Mouse (Mus musculus) lung, postnatal 0 days (tissue): ENCODE measurements around the gene Mvd. TPM values are rescaled to one million over a fixed set of nuclear protein-coding genes. Genes with fewer than 3 reads are reported as not detected.

Source experiments
- ATAC-seq: fragments of 200-750 bp; cut with Nextera tagmentation; 2 replicates; pipeline ENCODE4 v1.8.0; 2017; ENCODE audit warnings: moderate library complexity
- DNase-seq: peaks from one replicate; pipeline ENCODE4 v3.0.0-alpha.2; 2016; ENCODE audit warnings: low spot score
- H3K27ac ChIP-seq: fragments of 300-500 bp; sonication (generic); 2 replicates; pipeline ENCODE4 v1.5.1; 2014; ENCODE audit warnings: antibody characterized with exemption, mild to moderate bottlenecking, low read length, mixed read lengths
- H3K27me3 ChIP-seq: fragments of 300-500 bp; sonication (generic); replicated peaks from 2 replicates; pipeline ENCODE4 v1.6.1; 2014; ENCODE audit warnings: low read length, mixed read lengths; ENCODE audit not compliant: insufficient read depth
- H3K36me3 ChIP-seq: fragments of 300-500 bp; sonication (generic); 2 replicates; pipeline ENCODE4 v1.6.1; 2014; ENCODE audit warnings: low read length, mixed read lengths; ENCODE audit not compliant: insufficient read depth
- H3K4me1 ChIP-seq: fragments of 300-500 bp; sonication (generic); 2 replicates; pipeline ENCODE4 v1.6.1; 2014; ENCODE audit warnings: antibody characterized with exemption, low read depth, low read length, mixed read lengths; ENCODE audit not compliant: insufficient read depth
- H3K4me2 ChIP-seq: fragments of 300-500 bp; sonication (generic); replicated peaks from 2 replicates; pipeline ENCODE4 v1.6.1; 2014; ENCODE audit warnings: low read depth, mild to moderate bottlenecking, low read length, moderate library complexity, mixed read lengths
- H3K4me3 ChIP-seq: fragments of 300-500 bp; sonication (generic); 2 replicates; pipeline ENCODE4 v1.5.1; 2014; ENCODE audit warnings: low read depth, low read length
- H3K9ac ChIP-seq: fragments of 300-500 bp; sonication (generic); replicated peaks from 2 replicates; pipeline ENCODE4 v1.6.1; 2014; ENCODE audit warnings: low read depth, mild to moderate bottlenecking
- H3K9me3 ChIP-seq: fragments of 300-500 bp; sonication (generic); 2 replicates; pipeline ENCODE4 v1.6.1; 2016; ENCODE audit warnings: low read length, mixed read lengths
- CTCF ChIP-seq: IDR thresholded peaks from 2 replicates; pipeline ENCODE4 v1.5.1; 2016; ENCODE audit warnings: antibody characterized with exemption, mild to moderate bottlenecking
- EP300 ChIP-seq: IDR thresholded peaks from 2 replicates; pipeline ENCODE4 v1.6.1; 2016; ENCODE audit warnings: antibody characterized with exemption, mild to moderate bottlenecking, control low read depth
- WGBS: fragments of 180-500 bp; shearing (Covaris S2); extraction: QIAGEN DNeasy Blood & Tissue Kit; methylation state at CpG from one replicate; pipeline ENCODE4 v1.1.7; 2014; 5-methylcytosine and 5-hydroxymethylcytosine counted together
- polyA plus RNA-seq: library from polyadenylated mRNA; unstranded; fragments of >200 nt; fragmentation: Nextera tagmentation; extraction: Ambion mirVana; gene quantifications from 2 replicates; pipeline ENCODE4 v1.2.1, GENCODE M21; 2015

Mvd gene
- polyA plus RNA-seq, 1 experiment from 2014 or later = 29.2 TPM

DNA sequence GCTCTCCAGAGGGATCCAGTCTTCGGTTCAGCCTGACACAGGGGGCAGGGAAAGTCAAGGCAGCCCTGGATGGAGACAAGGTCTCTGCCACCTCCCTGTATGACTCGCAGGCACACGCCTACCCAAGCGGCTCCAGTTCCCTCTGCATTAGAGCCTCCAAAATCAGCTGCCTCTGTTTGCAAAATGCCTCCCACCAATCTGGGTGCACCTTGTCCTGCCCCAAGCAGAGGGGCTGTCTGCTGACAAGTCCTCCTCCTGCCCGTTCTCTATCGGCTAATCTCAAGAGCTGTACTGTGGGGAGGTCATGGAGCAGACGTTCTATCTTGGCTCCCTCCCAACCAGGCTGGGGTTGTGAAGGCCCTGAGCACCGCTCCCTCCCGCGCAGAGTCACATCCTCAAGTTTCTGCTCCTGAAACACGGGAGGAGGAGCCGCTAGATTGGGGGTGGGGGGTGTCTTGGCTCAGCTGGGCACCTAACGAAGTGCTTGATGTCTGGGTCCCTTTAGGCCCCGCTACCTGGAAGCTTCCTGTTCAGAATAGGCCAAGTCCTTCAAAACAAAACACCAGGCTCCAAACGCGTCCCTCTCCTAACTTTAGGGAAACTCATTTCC, 31.8 kb upstream of the Mvd start:
- TF ChIP-seq EP300 = no peak
- no peak for TF ChIP-seq CTCF
- peak overlapping the region; percentile 96 for H3K4me3 ChIP-seq
- H3K27me3 ChIP-seq = no peaks in the 10 kb centered on the region
- no peaks in the 10 kb centered on the region for H3K9me3 ChIP-seq
- peaks cover 3% of the 10 kb centered on the region; the same call in 1 of the 2 replicates for H3K4me1 ChIP-seq
- H3K36me3 ChIP-seq = peaks cover 8% of the 10 kb centered on the region; the same call in 1 of the 2 replicates
- H3K27ac ChIP-seq = peak overlapping the region; percentile 80
- 2% methylated on average over 16 of the region's 16 CpGs for WGBS
- DNase-seq = peak; percentile 70
- peak overlapping the region; percentile 77 for H3K9ac ChIP-seq
- H3K4me2 ChIP-seq = peak overlapping the region; percentile 80
- peak; percentile 22 for ATAC-seq

GRCm38 (mm10) chr8:122473911-122474421, 30.7 kb upstream of the Mvd start:
- no peaks in the 10 kb centered on the region for H3K27me3 ChIP-seq
- WGBS = 81% methylated on average over 8 of the region's 8 CpGs
- TF ChIP-seq EP300 (no peak), CTCF (no peak)
- no peak overlapping the region for H3K4me3 ChIP-seq
- H3K9ac ChIP-seq = no peak overlapping the region
- H3K27ac ChIP-seq = no peak overlapping the region
- H3K4me2 ChIP-seq = no peak overlapping the region
- ATAC-seq = no peak
- H3K9me3 ChIP-seq = no peaks in the 10 kb centered on the region
- H3K4me1 ChIP-seq = peaks cover 3% of the 10 kb centered on the region; the same call in 1 of the 2 replicates
- peak; percentile 36 for DNase-seq
- peaks cover 3% of the 10 kb centered on the region; the same call in 1 of the 2 replicates for H3K36me3 ChIP-seq

DNA sequence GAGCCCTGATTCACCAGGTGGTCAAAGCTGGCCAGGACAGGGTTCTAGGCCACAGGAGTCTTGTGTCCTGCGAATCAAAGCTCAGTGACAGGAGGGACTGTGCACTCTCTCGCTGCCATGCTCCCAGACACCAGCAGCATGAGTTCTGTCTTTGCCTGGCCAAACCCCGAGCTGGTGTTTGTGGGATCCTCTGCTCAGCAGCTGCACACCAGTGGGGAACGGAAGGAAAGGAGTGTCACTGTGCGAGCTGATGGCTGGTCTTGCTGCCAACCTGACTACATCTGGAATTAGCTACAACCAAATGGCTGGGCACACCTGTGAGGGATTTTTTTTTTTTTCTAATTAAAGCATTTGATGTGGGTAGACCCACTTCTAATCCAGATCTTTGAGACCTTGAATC, 27.5 kb upstream of the Mvd start:
- no peak overlapping the region for H3K27ac ChIP-seq
- 84% methylated on average over 5 of the region's 5 CpGs for WGBS

GRCm38 (mm10) chr8:122469965-122470364, 26.7 kb upstream of the Mvd start:
- TF ChIP-seq CTCF = no peak
- no peak for TF ChIP-seq EP300
- no peak overlapping the region for H3K27ac ChIP-seq
- no peaks in the 10 kb centered on the region for H3K27me3 ChIP-seq
- peaks cover 14% of the 10 kb centered on the region; the same call in 1 of the 2 replicates for H3K36me3 ChIP-seq
- H3K4me3 ChIP-seq = no peak overlapping the region
- H3K9ac ChIP-seq = no peak overlapping the region
- H3K9me3 ChIP-seq = no peaks in the 10 kb centered on the region
- H3K4me2 ChIP-seq = no peak overlapping the region
- 87% methylated on average over 10 of the region's 10 CpGs for WGBS
- DNase-seq (no peak), ATAC-seq (no peak)
- H3K4me1 ChIP-seq = peaks cover 3% of the 10 kb centered on the region; the same call in 1 of the 2 replicates

More for the DNA sequence above, 27.5 kb upstream of the Mvd start:
- Histone ChIP-seq H3K27me3 (no peaks in the 10 kb centered on the region), H3K4me2 (no peak overlapping the region), H3K36me3 (peaks cover 14% of the 10 kb centered on the region; the same call in 1 of the 2 replicates), H3K9ac (no peak overlapping the region), H3K4me3 (no peak overlapping the region), H3K4me1 (peaks cover 3% of the 10 kb centered on the region; the same call in 1 of the 2 replicates), H3K9me3 (no peaks in the 10 kb centered on the region)
- ATAC-seq (no peak), DNase-seq (no peak)
- no peak for TF ChIP-seq CTCF
- TF ChIP-seq EP300 = no peak

GRCm38 (mm10) chr8:122469407-122469806, 26.2 kb upstream of the Mvd start:
- 78% methylated on average over 6 of the region's 6 CpGs for WGBS
- no peak for TF ChIP-seq CTCF
- no peak for TF ChIP-seq EP300
- no peaks in the 10 kb centered on the region; the same call in 1 of the 2 replicates for H3K4me1 ChIP-seq
- no peak for ATAC-seq
- peaks cover 14% of the 10 kb centered on the region; the same call in 1 of the 2 replicates for H3K36me3 ChIP-seq
- H3K9me3 ChIP-seq = no peaks in the 10 kb centered on the region
- H3K27ac ChIP-seq = no peak overlapping the region
- no peaks in the 10 kb centered on the region for H3K27me3 ChIP-seq
- no peak overlapping the region for H3K4me2 ChIP-seq
- DNase-seq = no peak
- H3K9ac ChIP-seq = no peak overlapping the region
- H3K4me3 ChIP-seq = no peak overlapping the region

DNA sequence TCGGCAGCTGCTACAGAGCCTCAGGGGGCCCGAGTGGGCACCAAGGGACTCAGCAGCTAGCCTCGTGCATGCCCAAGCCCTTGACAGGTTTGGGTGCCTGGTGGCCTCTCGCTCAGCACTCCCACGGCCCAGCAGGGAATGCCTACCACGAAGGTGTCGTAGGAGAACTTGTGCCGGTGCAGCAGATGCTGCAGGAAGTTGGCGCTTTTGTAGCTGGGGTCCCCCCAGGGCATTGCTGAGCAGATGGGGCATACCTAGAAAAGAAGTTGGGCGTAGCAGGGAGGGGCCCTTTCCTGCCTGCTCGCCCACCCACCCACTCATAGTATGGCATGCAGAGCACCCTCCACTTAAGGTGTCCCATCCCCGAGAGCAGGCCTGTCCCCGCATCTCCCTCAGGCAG, 24.6 kb upstream of the Mvd start:
- H3K4me1 ChIP-seq = peaks cover under 1% of the 10 kb centered on the region; the same call in 1 of the 2 replicates
- H3K9ac ChIP-seq = no peak overlapping the region
- TF ChIP-seq EP300 (no peak), CTCF (no peak)
- DNase-seq = no peak
- H3K36me3 ChIP-seq = peaks cover 14% of the 10 kb centered on the region; the same call in 1 of the 2 replicates
- no peaks in the 10 kb centered on the region for H3K9me3 ChIP-seq
- no peak overlapping the region for H3K4me2 ChIP-seq
- H3K27ac ChIP-seq = no peak overlapping the region
- WGBS = 89% methylated on average over 13 of the region's 13 CpGs
- no peak for ATAC-seq
- no peaks in the 10 kb centered on the region for H3K27me3 ChIP-seq
- H3K4me3 ChIP-seq = no peak overlapping the region
